Mouse (Mus musculus) forebrain, embryonic 11.5 days (tissue): ENCODE results near the gene Pds5b. TPM values are rescaled to one million over a fixed set of nuclear protein-coding genes. Genes with fewer than 3 reads are reported as not detected.

Source experiments
- ATAC-seq: fragments of 200-750 bp; cut with Nextera tagmentation; replicated peaks from 2 replicates; pipeline ENCODE4 v1.8.0; 2017; ENCODE audit warnings: moderate TSS enrichment; ENCODE audit not compliant: low FRiP score
- DNase-seq: peaks from one replicate; pipeline ENCODE4 v3.0.0-alpha.2; 2017; ENCODE audit warnings: low spot score
- H3K27ac ChIP-seq: fragments of 300-500 bp; sonication (generic); 2 replicates; pipeline ENCODE4 v1.5.1; 2014; ENCODE audit warnings: low read depth, low read length
- H3K27me3 ChIP-seq: fragments of 300-500 bp; sonication (generic); 2 replicates; pipeline ENCODE4 v1.6.1; 2014; ENCODE audit warnings: mild to moderate bottlenecking, low read length, mixed read lengths; ENCODE audit not compliant: control insufficient read depth, insufficient read depth
- H3K36me3 ChIP-seq: fragments of 300-500 bp; sonication (generic); 2 replicates; pipeline ENCODE4 v1.6.1; 2014; ENCODE audit warnings: mild to moderate bottlenecking, low read length, moderate library complexity, mixed read lengths; ENCODE audit not compliant: control insufficient read depth, insufficient read depth
- H3K4me1 ChIP-seq: fragments of 300-500 bp; sonication (generic); replicated peaks from 2 replicates; pipeline ENCODE4 v1.6.1; 2014; ENCODE audit warnings: low read length, mixed read lengths; ENCODE audit not compliant: control insufficient read depth, insufficient read depth
- H3K4me2 ChIP-seq: fragments of 300-500 bp; sonication (generic); 2 replicates; pipeline ENCODE4 v1.6.1; 2014; ENCODE audit warnings: low read depth, mild to moderate bottlenecking, low read length, moderate library complexity, mixed read lengths; ENCODE audit not compliant: severe bottlenecking
- H3K4me3 ChIP-seq: fragments of 300-500 bp; sonication (generic); 2 replicates; pipeline ENCODE4 v1.5.1; 2014; ENCODE audit warnings: low read depth, low read length
- H3K9ac ChIP-seq: fragments of 300-500 bp; sonication (generic); 2 replicates; pipeline ENCODE4 v1.6.1; 2014; ENCODE audit warnings: low read length
- H3K9me3 ChIP-seq: fragments of 300-500 bp; sonication (generic); 2 replicates; pipeline ENCODE4 v1.6.1; 2016; ENCODE audit warnings: low read length, mixed read lengths; ENCODE audit not compliant: control insufficient read depth
- WGBS: fragments of 180-500 bp; shearing (Covaris S2); extraction: QIAGEN DNeasy Blood & Tissue Kit; methylation state at CpG from one replicate; pipeline ENCODE4 v1.1.7; 2014; 5-methylcytosine and 5-hydroxymethylcytosine counted together
- polyA plus RNA-seq: library from polyadenylated mRNA; unstranded; fragments of >200 nt; fragmentation: Nextera tagmentation; extraction: Ambion mirVana; gene quantifications from 2 replicates; pipeline ENCODE4 v1.2.1, GENCODE M21; 2014

Gene Pds5b
- polyA plus RNA-seq, 1 experiment from 2014 or later = 50.4 TPM

DNA sequence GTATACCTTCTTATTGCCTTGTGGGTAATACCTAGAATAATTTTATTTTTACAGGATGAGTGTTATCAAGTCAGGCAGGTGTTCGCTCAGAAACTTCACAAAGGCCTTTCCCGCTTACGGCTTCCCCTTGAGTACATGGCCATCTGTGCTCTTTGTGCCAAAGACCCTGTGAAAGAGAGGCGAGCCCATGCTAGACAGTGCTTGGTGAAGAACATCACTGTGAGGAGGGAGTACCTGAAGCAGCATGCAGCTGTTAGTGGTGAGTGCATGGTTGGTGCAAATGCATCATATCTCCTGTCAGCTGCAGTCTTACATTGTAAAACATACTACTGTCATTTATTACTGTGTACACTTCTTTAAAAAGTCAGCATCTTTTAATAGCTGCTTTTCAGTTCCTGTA lies 114.7 kb downstream of the Pds5b start:
- 92% methylated on average over 4 of the region's 4 CpGs for WGBS

DNA sequence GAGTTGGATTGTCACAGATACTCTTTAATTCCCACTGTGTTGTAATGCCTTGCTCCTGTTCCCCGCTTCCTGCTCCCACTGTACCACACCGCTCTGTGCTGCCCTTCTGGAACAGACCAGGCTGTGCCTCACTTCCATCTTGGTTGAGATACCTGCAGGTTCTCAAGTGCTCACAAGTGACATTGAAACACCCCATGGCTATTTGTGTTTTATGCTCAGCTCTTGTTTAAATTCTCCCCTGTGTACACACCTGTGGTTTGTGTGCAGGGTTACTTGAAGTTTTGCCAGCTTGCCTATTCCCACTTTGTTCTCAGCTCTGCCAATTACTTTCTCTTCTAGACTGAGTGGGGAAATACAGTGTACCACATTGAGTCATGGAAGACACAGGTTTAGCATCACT lies 115.5 kb downstream of the Pds5b start:
- no peak for ATAC-seq
- no peak overlapping the region for H3K9ac ChIP-seq
- H3K27ac ChIP-seq = no peak overlapping the region
- H3K4me3 ChIP-seq = no peak overlapping the region
- no peaks in the 10 kb centered on the region; the same call in 1 of the 2 replicates for H3K36me3 ChIP-seq
- no peaks in the 10 kb centered on the region for H3K4me1 ChIP-seq
- no peak for DNase-seq
- H3K27me3 ChIP-seq = no peaks in the 10 kb centered on the region
- H3K4me2 ChIP-seq = no peak overlapping the region
- 98% methylated on average over 2 of the region's 2 CpGs for WGBS
- H3K9me3 ChIP-seq = no peaks in the 10 kb centered on the region

More for the DNA sequence above, 114.7 kb downstream of the Pds5b start:
- Histone ChIP-seq H3K36me3 (no peaks in the 10 kb centered on the region; the same call in 1 of the 2 replicates), H3K9me3 (no peaks in the 10 kb centered on the region), H3K27me3 (no peaks in the 10 kb centered on the region), H3K4me1 (no peaks in the 10 kb centered on the region), H3K27ac (no peak overlapping the region), H3K9ac (no peak overlapping the region), H3K4me3 (no peak overlapping the region), H3K4me2 (no peak overlapping the region)
- ATAC-seq (no peak), DNase-seq (no peak)

DNA sequence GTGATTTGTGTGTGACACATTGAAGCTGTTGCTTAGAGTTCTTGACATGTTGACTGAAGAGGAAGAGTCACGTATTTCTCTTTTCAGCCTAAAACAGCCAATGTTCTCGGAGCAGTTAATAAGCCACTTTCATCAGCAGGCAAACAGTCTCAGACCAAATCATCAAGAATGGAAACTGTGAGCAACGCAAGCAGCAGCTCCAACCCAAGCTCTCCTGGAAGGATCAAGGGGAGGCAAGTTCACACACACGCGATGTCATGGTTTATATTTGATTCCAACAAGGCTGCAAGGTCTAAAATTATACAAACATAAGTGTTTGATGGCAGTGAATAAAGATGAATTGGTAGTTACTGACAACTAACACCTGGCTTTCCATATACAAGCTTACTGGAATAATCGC lies 120.6 kb downstream of the Pds5b start:
- no peaks in the 10 kb centered on the region; the same call in 1 of the 2 replicates for H3K36me3 ChIP-seq
- H3K4me1 ChIP-seq = no peaks in the 10 kb centered on the region
- ATAC-seq (no peak), DNase-seq (no peak)
- no peak overlapping the region for H3K9ac ChIP-seq
- H3K27me3 ChIP-seq = no peaks in the 10 kb centered on the region
- 93% methylated on average over 6 of the region's 6 CpGs for WGBS
- no peak overlapping the region for H3K27ac ChIP-seq
- H3K4me3 ChIP-seq = no peak overlapping the region
- H3K9me3 ChIP-seq = no peaks in the 10 kb centered on the region
- H3K4me2 ChIP-seq = no peak overlapping the region

DNA sequence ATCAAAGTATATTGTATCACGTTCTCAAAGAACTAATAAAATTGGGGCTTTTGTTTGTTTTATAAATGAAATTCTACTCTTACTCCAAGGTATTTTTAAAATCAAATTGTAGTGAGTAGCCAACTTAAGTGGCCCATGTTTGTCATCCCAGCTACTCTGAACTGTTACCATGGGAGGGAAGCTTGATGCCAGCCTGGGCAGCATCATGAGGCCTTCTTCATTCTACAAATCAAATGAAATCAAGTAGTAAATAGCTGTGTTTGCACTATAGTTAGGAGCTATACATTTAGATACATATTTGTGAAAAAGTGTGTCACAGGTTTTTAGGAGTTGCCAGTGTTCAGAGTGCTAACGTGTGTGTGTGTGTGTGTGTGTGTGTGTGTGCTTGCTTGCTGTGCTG lies 126.5 kb downstream of the Pds5b start:
- H3K27me3 ChIP-seq = no peaks in the 10 kb centered on the region
- H3K9me3 ChIP-seq = no peaks in the 10 kb centered on the region
- no peak overlapping the region for H3K4me3 ChIP-seq
- H3K4me2 ChIP-seq = no peak overlapping the region
- WGBS = 97% methylated on average over 2 of the region's 2 CpGs
- ATAC-seq (no peak), DNase-seq (no peak)
- H3K4me1 ChIP-seq = no peaks in the 10 kb centered on the region
- no peak overlapping the region for H3K27ac ChIP-seq
- H3K36me3 ChIP-seq = peaks cover 6% of the 10 kb centered on the region
- no peak overlapping the region for H3K9ac ChIP-seq

DNA sequence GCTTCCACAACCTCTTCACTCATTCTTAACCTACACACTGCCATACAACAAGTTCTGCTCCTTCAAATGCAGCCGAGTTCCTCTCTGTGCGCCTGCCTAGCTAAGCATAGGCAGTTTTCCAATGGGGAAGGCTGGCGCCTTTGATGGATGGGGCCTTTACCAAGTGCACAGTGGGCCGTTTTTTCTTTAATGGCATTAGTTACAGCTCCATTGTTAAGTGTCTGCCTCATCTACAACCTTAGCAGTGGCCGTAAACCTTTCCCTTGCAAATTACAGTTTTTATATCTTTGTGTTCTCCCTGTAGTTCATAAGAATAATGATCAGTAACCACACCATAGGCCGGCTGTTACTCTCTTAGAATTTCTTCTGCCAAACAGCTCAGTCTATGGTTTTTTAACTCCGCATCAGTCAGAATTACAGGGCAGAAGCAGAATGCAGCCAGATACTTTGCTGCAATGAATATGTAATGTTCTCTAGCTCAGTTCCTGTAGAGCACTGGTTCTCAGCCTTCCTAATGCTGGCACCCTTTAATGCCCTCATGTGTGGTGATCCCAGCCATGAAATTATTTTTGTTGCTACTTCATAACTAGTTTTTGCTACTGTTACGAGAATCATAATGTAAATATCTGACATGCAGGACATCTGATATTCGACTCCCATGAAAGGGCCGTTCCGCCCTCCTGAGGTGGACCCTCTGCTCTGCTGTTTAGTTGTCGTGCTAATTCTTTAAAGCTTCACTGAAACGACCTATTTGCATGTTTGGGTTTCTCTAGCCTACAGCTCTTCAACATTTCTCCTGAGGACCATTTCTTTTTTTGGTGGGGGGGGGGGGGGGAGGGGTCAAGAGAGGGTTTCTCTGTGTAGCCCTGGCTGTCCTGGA lies 140.8 kb downstream of the Pds5b start:
- ATAC-seq (no peak), DNase-seq (no peak)
- Histone ChIP-seq H3K27ac (no peak overlapping the region), H3K4me1 (no peaks in the 10 kb centered on the region), H3K4me3 (no peak overlapping the region), H3K4me2 (no peak overlapping the region), H3K27me3 (no peaks in the 10 kb centered on the region), H3K9me3 (no peaks in the 10 kb centered on the region), H3K9ac (no peak overlapping the region), H3K36me3 (no peaks in the 10 kb centered on the region)
- 78% methylated on average over 13 of the region's 13 CpGs for WGBS

DNA sequence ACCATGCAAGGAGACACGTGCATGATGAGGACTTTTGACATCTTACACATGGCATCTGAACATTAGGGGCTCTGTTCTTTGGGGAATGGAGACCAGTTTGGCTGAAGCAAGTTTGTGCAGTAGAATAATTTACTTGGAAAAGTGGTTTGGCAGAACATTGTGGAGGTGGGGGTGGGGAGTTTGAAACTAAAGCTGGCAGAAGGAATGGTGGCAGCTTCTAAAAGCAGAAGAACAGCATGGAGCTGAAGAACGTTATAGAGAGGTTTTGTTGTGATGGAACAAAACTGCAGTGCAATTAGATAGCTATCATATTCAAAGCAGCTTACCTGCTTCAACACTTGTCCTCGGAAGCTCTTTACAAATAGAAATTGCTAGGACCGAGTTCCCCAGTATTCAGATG lies 141.9 kb downstream of the Pds5b start:
- H3K4me2 ChIP-seq = no peak overlapping the region
- no peaks in the 10 kb centered on the region for H3K36me3 ChIP-seq
- H3K9ac ChIP-seq = no peak overlapping the region
- no peaks in the 10 kb centered on the region for H3K9me3 ChIP-seq
- no peak for DNase-seq
- ATAC-seq = no peak
- H3K27ac ChIP-seq = no peak overlapping the region
- 93% methylated on average over 4 of the region's 4 CpGs for WGBS
- H3K4me1 ChIP-seq = no peaks in the 10 kb centered on the region
- H3K27me3 ChIP-seq = no peaks in the 10 kb centered on the region
- no peak overlapping the region for H3K4me3 ChIP-seq

DNA sequence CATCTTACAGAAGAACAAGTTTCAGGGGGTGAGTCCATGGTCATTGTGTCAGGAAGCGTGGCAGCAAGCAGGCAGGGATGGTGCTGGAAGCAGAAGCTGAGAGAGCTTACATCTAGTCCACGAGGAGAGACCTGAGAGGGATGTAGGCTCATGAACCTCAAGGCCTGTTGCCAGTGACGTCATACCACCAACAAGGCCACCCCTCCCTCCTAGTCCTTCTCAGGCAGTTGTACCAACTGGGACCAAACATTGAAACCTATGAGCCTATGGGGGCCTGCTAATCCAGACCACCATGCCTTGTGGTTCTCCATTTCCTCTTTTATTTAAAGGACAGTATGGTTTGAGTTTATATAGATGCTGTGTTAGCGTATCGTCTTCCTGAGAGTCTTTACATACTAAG lies 143.2 kb downstream of the Pds5b start:
- ATAC-seq (no peak), DNase-seq (no peak)
- H3K36me3 ChIP-seq = no peaks in the 10 kb centered on the region
- WGBS = 90% methylated on average over 5 of the region's 5 CpGs
- H3K9ac ChIP-seq = no peak overlapping the region
- no peaks in the 10 kb centered on the region for H3K4me1 ChIP-seq
- H3K4me2 ChIP-seq = no peak overlapping the region
- no peaks in the 10 kb centered on the region for H3K9me3 ChIP-seq
- no peaks in the 10 kb centered on the region for H3K27me3 ChIP-seq
- no peak overlapping the region for H3K4me3 ChIP-seq
- H3K27ac ChIP-seq = no peak overlapping the region

DNA sequence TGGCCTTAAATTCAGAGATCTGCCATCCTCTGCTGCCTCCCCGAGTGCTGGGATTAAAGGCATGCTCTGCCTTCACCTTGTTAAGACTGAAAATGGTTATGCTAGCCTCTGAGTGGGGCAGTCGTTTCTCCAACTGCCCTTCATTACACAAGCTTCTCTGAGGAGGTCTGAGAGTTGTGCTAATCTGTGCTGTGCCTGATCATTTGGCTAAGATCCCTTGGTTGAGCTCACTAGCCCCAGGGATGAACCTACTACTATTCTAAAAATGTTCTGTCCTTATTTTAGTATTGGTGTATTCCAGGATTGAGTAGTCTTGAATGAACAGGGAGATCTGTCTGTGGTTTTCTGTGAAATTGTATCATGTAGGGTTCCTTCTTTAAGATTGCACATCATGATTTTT lies 144.5 kb downstream of the Pds5b start:
- no peaks in the 10 kb centered on the region for H3K27me3 ChIP-seq
- DNase-seq = no peak
- H3K27ac ChIP-seq = no peak overlapping the region
- H3K36me3 ChIP-seq = no peaks in the 10 kb centered on the region
- 72% methylated on average over 2 of the region's 2 CpGs for WGBS
- no peak overlapping the region for H3K9ac ChIP-seq
- no peak overlapping the region for H3K4me3 ChIP-seq
- H3K4me1 ChIP-seq = no peaks in the 10 kb centered on the region
- ATAC-seq = no peak
- H3K9me3 ChIP-seq = no peaks in the 10 kb centered on the region
- H3K4me2 ChIP-seq = no peak overlapping the region

DNA sequence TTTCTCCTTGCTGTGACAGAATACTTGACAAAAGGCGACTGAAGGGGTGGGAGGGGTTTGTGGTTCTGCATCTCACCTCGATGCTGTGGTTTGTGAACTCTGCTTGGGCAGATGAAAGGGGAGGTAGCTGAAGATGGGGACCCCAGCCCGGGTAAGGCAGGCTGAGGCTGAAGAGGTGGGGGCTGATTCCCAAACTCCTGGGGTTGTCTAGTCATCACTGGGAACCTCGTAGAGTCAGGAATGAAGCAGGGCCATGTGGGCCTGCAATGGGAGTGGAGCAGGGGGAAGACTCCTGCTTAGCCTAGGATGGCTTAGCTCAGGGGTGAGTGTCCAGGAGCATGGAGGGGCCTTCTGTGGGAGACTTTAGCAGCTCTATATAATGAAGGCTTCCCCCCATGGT lies 145.3 kb downstream of the Pds5b start:
- no peak overlapping the region for H3K9ac ChIP-seq
- DNase-seq (no peak), ATAC-seq (no peak)
- no peak overlapping the region for H3K4me2 ChIP-seq
- no peak overlapping the region for H3K4me3 ChIP-seq
- no peaks in the 10 kb centered on the region for H3K9me3 ChIP-seq
- no peaks in the 10 kb centered on the region for H3K27me3 ChIP-seq
- no peak overlapping the region for H3K27ac ChIP-seq
- no peaks in the 10 kb centered on the region for H3K4me1 ChIP-seq
- 90% methylated on average over 4 of the region's 4 CpGs for WGBS
- H3K36me3 ChIP-seq = no peaks in the 10 kb centered on the region
